Mouse (Mus musculus) testis, postnatal 10 days (tissue): ENCODE results near the gene Anxa2.

Source experiments
- DNase-seq: peaks from one replicate; pipeline ENCODE4 v3.0.0; 2021; ENCODE audit warnings: low spot score

The Anxa2 gene

DNA sequence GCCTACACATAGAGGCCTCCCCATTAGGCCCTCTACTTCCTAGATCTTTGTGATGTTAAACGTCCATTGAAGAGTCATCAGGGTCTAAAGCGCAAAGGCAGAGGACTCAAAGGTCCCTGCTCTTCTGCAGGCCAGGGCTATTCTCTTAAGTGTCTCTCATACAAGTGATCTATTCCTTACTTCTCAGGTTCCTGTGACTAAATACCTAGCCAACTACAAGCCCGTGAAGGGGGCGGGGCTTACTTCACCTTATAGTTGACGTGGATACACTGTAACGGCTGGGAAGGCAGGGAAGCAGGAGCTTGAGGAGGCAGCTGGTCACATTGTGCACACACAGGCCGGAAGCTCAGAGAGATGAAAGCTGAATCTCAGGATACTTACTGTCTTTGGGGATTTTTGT lies 6.5 kb downstream of the Anxa2 start:
- DNase-seq, result no peak

DNA sequence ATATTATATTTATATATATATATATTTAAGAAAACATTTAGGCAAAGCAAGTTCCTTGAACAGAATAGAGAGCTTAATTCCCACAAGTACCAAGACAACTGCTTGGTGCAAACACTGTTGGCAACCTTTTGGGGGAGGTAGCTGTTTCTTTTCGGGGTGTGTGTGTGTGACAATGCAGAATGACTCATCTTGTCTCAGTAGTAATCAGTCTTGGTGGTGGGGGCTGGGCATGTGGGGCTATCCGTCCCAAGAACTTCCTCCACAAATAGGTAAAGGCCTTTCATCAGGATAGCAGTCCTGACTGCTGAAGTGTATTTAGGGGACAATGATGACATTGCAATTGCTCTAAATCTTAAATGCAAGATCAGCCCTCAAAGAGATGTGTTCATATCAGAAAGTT lies 9.6 kb downstream of the Anxa2 start:
- no peak for DNase-seq

DNA sequence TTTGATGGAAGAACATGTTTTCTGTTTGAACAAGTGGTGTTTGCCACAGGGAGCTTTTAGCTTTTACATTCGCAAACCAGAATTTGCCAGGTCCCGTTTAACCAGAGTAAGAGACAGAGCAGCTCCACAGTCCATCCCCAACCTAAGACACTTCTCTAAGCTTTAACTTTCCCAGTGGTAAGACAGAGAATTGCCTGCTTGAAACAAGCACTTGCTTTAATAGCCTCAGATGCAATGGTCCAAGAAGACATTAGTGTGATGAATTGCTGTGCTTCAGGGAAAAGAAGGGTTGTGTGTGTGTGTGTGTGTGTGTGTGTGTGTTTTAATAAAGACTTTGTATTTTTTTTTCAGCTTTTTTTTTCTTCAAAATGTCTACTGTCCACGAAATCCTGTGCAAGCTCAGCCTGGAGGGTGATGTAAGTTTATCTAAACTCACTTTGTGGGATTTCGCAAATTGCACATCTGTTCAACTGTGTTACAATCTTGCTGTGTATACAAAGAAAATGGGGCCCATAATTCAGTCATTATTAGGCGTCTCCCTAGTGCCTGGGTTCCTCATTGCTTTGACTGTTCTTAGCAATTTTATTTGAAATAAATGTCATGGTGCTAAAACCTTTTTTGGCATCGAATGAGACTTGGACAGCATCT lies 10.8 kb downstream of the Anxa2 start:
- no peak for DNase-seq

DNA sequence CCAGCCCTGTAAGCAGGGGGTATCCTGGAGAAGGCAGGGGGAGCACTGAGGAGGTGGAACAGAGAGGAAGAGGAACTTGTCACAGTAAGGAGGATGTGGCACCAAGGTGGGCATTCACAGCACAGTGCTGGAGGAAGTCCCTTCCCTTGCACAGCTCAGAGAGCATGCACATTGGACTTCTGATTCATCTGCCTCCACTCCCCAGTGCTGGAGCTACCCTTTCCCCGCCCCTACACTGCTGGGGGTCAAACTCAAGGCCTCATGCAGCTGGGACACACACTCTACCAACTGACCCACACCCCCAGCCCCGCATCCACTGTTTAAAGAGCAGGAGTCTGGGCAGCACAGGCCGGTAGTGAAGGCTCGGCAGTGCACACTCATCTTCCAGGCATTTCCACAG lies 12.7 kb downstream of the Anxa2 start:
- DNase-seq, result no peak

DNA sequence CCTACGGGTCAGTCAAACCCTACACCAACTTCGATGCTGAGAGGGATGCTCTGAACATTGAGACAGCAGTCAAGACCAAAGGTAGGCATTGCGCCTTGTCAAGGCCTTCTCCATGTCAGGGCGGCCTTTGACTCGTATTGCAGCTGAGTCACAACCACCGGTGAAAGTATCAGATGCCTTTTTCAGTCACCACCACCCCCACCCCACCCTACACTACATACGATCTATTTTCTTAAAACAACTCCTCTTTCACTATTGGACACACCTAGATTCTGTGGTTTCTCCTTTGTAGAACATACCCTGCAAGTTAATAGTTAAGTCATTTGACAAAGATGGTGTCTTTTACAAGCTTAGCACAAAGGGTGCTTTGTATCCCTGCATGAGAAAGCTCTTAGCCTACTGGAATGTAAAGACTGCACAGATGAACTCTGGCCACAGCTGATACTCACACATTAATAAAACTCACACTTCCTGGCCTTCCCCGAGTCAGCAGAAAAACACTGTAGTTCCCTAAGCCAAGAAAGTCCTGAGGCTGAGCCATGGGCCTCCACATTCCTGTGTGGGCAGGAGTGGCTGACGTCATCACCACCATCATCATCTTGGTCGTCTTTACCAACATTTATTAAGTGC lies 14.0 kb downstream of the Anxa2 start:
- no peak for DNase-seq

DNA sequence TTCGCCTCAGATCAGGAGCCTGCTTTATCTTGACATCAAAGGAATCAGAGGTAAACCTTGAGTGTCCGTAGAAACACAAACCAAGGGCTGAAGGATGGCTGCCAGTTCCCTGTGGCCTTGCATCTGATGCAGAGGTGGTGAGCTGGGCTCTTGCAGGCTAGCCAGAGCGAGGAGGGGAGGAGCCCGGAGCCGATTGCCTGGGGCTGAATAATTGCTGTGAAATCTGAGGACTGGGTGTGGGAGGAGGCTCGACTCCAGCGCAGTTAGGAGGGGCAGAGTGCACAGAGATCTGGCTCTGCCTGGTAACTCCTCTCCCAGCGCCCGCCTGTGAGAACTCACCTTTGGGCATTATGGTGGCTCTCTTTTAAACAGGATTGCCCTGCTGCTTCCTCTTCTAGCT lies 15.6 kb downstream of the Anxa2 start:
- DNase-seq, result peak; percentile 68

DNA sequence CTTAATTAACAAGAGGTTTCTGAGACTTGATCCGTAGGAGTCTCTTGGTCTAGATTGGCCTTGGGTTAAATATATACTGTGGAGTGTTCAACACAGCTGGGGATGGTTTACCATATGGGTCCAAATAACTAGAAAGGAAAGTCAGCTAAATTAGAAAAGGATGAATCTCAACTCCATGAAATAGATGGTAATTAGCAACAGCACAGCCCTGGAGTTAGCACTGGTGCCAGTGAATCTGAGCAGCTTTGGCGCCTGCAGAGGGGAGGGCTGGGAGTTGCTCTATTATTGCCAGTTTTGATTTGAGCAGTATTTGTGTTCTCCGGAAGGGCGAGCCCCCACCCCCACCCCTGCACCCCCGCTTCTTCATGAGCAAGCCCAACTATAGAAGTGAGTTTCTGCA lies 16.9 kb downstream of the Anxa2 start:
- DNase-seq, result no peak

DNA sequence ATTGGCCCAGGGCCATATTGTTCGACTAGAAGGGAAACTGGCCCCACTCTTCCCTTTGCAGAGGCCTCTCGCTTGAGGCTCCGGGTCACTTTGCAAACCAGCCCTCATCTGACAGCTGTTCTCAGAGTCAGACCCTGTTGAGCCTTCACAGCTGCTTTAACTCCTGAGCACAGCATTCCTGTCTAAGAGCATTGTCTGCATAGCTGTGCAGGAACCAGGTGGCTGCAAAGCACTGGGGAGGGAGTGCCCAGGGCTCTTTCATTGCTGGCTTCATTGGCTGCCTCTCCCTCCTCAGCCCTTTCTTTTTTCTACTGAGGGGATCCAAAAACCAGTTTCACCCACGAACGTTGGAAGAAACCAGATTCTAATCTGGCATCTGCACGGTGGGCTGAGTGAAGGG lies 17.5 kb downstream of the Anxa2 start:
- DNase-seq, result no peak

DNA sequence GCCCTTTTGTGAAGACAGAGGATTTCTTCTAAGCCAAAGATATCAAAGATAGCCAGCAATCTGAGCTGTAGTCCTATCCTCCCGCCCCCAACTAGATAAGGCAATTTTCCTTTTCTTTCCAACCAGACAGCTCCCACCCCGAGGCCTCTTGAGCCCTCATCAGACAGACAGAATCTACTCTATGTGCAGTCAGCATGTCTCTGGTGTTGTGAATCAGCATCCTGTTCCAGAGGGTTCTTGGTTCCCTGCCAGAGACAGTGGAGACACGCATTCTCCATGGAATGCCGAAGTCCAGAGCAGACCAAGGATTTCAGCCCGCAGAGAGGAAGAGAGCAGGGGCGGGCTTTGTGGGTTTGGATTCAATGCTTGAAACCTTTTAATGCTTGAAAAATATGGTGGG lies 19.3 kb downstream of the Anxa2 start:
- DNase-seq, result peak; percentile 66

DNA sequence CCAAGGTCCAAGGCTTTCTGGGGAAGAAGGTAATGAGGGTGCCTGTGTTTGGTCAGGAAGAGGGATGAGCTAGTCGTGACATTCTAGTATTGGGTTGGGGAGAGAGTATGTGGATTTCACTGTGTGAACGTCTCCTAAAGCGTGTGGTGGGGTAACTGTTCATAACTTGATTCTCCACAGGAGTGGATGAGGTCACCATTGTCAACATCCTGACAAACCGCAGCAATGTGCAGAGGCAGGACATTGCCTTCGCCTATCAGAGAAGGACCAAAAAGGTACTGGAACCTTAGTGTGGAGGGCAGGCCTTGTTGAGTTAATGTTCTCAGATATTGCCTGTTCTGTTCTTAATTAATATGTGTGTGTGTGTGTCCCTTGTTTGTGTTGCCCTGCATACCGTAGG lies 22.5 kb downstream of the Anxa2 start:
- no peak for DNase-seq

DNA sequence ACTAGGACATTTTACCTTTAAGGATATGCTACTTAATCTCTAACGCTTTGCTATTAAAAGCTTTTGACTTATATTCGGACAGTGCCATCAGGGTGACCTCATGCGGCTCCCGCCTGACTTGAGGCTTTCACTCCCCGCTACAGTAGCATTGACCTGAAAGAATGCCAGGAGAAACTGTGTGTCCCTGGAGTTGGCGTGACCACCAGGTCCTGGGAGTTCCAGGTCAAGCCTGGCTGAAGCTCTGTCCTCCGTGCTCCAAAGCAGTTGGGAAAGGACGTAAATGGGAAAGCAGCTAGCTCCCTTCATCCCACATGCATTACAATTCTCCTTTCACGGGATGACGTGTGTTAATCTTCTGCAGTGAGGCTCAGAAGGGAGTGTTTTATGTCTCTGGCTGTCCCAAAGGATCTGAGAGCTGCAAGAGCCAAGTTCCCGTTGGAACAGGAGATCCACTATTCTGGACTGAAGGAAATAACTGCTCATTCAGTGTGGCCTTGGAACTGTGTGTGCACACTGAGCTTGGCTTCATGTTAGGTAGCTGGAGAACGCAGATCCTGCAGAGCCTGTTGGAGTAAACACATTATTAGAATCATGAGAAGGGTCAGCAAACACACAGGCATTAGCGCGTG lies 23.9 kb downstream of the Anxa2 start:
- DNase-seq, result no peak

DNA sequence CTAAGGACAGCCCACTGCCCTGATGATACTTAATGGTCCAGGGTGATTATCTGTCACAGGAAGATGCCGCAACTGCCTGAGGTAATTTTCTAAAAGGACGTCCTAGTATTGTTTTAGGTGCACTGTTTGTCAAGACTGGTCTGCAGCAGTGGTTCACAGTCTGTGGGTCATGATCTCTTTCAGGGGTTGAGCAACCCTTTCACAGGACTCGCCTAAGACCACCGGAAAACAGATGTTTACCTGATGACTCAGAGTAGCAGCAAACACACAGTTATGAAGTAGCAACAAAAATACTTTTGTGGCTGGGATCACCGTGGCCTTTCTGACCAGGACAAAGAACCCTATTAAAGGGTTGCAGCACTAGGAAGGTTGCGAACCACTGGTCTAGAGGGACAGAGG lies 24.4 kb downstream of the Anxa2 start:
- no peak for DNase-seq

DNA sequence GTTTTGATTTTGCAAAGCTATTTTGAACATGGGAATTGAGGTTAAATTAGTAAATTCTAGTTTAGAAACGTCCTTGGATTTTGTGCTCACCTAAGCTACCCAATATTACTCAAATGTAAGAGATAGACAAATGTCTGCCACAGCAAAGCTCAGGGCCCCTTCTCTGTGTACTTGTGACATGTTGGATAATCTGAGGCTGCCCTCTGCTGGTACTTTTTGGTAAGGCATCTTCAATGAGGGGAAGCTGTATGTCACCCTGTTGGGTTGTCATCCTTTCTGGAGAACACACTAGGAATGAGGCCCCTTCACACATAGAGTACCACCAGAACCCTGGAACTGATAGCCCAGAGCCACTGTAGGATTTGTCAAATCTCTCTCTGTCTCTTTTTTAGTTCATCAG lies 26.9 kb downstream of the Anxa2 start:
- DNase-seq, result peak; percentile 89

DNA sequence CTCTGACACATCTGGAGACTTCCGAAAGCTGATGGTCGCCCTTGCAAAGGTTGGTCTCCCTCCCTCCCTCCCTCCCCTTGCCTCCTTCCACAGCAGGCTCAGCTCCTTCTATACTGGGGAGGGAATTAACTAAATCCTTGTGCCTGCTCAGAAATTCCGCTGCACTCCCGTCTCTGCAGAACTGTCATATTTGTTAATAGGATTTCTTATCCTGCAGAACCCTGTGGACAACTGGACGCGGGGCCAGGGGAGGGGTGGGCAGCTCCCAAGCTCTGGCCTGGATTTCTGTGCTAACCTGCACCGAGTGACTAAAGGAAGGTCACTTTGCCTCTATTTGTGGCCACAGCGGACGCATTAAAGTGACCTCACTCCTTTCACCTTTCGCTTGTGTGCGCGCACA lies 30.4 kb downstream of the Anxa2 start:
- no peak for DNase-seq

DNA sequence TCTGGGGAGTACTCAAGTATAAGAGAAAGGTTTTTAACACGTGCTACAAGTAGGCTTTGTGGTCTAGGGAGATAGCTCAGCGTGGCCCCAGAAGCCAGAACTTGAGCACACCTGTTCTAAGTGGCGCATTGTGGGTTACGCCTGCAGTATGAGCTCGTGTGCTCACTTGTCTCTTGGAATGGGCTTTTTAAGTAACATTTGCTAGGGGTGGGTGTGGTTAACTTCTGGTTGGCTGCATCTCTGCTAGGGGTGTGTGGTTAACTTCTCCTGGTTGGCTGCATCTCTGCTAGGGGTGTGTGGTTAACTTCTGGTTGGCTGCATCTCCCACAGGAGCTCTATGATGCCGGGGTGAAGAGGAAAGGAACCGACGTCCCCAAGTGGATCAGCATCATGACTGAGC lies 32.7 kb downstream of the Anxa2 start:
- no peak for DNase-seq

DNA sequence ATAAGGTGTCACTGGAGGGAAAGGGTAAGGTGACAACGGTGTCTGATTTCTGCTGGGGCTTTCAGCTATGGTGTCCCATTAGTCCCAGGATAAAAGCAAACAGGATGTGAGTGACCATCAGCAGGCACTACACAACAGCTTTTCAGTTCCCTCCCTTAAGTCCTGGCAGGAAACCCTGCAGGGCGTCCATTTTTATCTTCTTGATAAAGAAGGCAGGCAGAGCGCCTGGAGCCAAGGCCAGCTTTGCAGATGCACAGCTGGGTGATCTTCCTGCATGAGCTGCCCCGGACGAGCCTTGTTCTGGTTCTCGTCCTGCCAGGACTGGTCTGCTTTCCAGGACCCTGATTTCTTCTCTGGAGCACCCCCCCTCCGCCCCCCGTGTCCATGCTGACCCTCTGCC lies 35.1 kb downstream of the Anxa2 start:
- DNase-seq, result peak; percentile 57

DNA sequence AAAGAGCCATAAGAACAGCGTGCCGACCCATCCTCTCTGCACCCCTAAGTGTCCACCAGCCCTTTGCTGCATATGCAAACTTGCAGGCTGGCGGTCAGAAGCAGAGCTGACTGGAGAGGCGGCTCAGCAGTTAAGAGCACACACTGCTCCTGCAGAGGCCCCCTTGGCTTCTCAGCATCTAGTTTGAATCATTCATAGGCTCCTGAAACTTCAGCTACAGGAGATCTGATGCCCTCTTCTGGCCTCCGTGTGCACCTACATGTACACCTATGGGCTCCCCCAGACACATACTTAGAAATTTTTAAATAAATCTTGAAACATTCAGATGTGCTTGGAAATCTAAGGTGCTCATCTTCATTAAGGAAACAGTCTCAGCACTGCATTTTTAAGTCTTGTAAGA lies 35.6 kb downstream of the Anxa2 start:
- no peak for DNase-seq

DNA sequence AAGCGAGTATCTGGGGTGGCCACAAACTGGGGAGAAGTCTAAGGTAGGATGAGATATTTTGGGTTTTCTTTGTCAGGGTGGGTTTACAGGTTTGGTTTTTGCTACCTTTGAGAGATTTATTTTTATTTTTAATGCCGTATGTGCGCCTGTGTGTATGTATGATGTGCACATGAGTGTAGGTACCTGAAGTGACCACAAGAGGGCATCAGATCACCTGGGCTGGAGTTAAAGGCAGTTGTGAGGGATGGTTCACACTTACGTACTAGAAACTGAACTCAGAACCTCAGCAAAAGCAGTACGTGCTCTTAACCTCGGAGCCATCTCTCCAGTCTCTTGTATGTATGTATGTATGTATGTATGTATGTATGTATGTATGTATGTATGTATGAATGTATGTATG lies 39.4 kb downstream of the Anxa2 start:
- no peak for DNase-seq

DNA sequence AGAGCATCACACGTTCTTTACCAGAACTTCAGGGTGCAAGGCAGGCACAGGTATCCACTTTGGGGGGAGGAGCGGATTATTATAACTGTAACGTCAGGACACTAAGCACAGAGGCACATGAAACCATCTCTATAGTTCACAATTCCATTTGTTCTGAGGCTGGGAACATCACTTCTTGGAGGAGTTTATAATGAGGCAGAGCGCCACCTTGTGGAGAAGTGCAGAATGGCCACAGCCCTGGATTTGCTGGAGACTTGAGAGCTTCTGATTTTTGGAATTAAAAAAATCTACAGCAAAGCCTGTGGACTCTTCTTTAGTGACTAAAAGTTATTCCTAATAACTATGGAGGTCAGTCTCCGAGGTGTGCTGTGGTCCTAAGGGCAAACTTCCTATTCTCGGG lies 49.1 kb downstream of the Anxa2 start:
- DNase-seq, result peak; percentile 89

DNA sequence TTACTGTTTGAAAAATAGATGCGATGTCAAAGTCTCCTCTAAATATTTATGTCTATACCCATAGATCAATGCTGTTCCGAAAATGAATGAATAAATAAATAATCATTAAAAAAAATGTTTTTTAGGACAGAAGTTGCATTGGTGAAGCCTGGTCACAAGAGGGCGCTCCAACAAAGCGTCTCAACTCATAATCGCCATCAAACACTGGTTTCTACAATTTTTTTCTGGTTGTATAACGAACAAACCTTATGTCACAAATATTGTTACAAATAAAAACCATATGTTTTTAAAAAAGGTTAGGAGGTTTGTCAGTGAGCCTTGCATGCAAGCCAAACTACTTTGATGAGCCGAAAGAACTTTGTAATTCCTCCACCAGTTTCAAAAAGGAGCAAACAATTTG lies 52.2 kb downstream of the Anxa2 start:
- DNase-seq, result peak; percentile 74

DNA sequence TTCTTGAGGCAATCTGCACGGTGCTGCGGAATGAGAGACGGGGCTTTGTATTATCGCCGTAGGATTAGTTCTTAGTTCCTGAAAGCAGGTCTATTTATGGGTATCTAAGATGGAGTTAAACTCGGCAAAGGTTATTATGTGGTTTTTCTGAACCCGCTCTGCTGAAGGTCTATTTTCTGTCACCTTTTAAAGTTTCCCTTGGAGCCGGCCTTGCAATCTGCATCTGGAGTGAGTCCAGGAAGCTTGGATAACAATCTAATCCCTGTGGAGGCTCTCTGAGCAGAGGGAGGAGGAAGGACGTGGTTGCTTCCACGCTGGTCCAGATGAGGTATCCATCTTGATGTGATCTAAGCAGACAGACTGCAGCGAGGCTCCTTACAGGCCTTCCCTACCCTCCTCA lies 53.8 kb downstream of the Anxa2 start:
- DNase-seq, result no peak

DNA sequence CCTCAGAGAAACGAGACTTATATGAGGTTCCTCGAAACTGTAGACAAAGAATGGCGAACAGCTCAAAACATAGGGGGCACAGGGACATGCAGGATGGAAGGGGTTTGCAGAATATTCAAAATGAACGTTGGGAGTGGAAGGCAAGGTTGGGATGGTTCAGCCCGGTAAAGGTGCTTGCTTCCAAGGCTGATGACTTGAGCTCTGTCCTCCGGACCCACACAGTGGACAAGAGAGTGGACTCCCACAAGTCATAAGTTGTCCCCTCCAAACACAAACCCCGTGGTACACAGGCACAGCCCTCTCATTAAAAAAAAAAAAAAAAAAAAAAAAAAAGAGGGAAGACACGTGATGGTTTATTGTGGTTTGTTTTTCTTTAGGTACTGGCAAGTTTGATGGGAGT lies 54.6 kb downstream of the Anxa2 start:
- no peak for DNase-seq

DNA sequence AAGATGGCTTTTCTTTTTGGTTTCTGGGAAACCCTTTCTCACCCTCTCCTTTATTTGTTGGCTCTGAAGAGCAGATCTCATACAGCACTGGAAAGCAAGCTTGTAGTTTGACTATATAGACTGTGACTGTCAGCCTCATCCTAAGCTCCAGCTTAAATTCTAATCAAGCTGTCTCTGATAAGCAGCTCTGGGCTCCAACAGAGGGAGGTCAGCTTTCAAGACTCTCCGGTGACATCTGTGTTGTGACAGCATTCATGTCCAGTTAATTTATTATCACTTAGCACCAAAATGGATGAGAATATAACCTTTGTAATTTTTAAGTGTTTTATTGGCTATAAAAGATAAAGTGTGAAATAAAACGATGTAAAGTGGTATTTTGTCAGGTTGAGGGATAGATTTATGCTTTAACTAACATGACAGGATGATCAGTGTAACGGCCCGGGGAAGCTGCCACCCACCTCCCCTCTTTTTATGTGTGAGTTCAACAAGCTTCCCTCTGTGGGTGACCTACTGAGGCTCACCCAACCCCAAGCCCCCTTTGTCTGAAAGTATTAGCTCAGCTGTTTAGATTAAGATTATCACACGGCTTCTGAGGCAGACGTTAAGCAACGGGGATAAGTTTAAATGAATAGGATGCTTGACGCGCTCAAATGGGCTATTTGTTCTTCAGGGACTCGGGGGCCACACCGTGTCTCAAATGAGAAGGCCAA lies 58.6 kb downstream of the Anxa2 start:
- no peak for DNase-seq
